29 mouse cellular contexts compared by ENCODE assay signal in genomic region chr14:62731902-62732301, GRCm38 (mm10). TPM values are rescaled to one million over a fixed set of nuclear protein-coding genes. Genes with fewer than 3 reads are reported as not detected.
DNase-seq lines count a peak whose midpoint lies in the region; TF ChIP-seq lines count a peak whose summit lies in the region.
"Had no signal": no experiment of that assay in that cellular context is flagged by ENCODE, and none has a peak within 500 bp of the region (broad histone marks: within the 10 kb centered on the region; RNA-seq: fewer than 3 reads in every experiment).

No protein-coding gene starts in this region.

- peak; percentile 12 for DNase-seq in adrenal gland, postnatal 14 days
- DNase-seq in adrenal gland, postnatal 25 days = no peak
- peak; percentile 22 to 45 for DNase-seq in heart, adult 18-20 months
- no peak for DNase-seq in heart, postnatal 36 days
- DNase-seq in spleen, postnatal 36 days (ENCODE audit: low spot score in 2 of 2) = peak; percentile 7 to 17
- DNase-seq in spleen, postnatal 4 days (ENCODE audit: low spot score in 2 of 2) = no peak
- DNase-seq in ovary, postnatal 10 days (ENCODE audit: low spot score) = no peak
- DNase-seq in layer of hippocampus, adult 2 months (ENCODE audit: low spot score in 2 of 2) = no peak
- DNase-seq: adrenal gland, adult 2 months; cerebellum, adult 8-10 months; cerebellum, postnatal 25 days; kidney, adult 18-20 months; kidney, postnatal 25 days; liver, embryonic 13.5 days; lung, adult 18-20 months; midbrain, embryonic 14.5 days; retina, postnatal 1 day; right cerebral cortex, postnatal 14 days; thymus, adult 18-20 months; thymus, postnatal 25 days had no signal

- TF ChIP-seq CTCF in layer of hippocampus, adult 2 months (conservative IDR thresholded peaks at IDR 0.05) = no peak

- no peak overlapping the region for H3K27ac ChIP-seq in layer of hippocampus, adult 2 months
- H3K27ac ChIP-seq: embryonic facial prominence, embryonic 10.5 days; embryonic facial prominence, embryonic 15.5 days; forebrain, embryonic 12.5 days; heart, adult 2 months; kidney, embryonic 15.5 days; left cerebral cortex, adult 2 months; limb, embryonic 13.5 days; liver, embryonic 13.5 days; macrophage; stomach, postnatal 0 days had no signal

- no peak overlapping the region for H3K4me3 ChIP-seq in layer of hippocampus, adult 2 months
- H3K4me3 ChIP-seq: embryonic facial prominence, embryonic 10.5 days; embryonic facial prominence, embryonic 15.5 days; forebrain, embryonic 12.5 days; heart, adult 2 months; kidney, embryonic 15.5 days; left cerebral cortex, adult 2 months; limb, embryonic 13.5 days; liver, embryonic 13.5 days had no signal

- intact Hi-C loops in heart, postnatal 36 days (cut with DNase I) = no loop called here

RNA-seq across cellular contexts. Expression of gene Ints6, which starts 29.1 kb away (rescaled TPM):
- 43.2 and 44.7 TPM in 2 replicates for total RNA-seq in adrenal gland, postnatal 14 days (2021)
- total RNA-seq in adrenal gland, postnatal 25 days (2021) = 59.8 and 80.8 TPM in 2 replicates
- total RNA-seq in heart, adult 18-20 months (2021) = 10 to 100 TPM; 17.6 to 21.5 TPM
- 10 to 100 TPM; 14.5 to 21.4 TPM for total RNA-seq in heart, postnatal 36 days (2021)
- 10 to 100 TPM; 46.0 to 50.3 TPM for total RNA-seq in layer of hippocampus, adult 2 months (2021)

Comparison
In these comparisons a context has a peak if more than half of its experiments do, and no peak if none do; other contexts are left out.
1. DNase-seq: peak in adrenal gland, postnatal 14 days (single experiment), heart, adult 18-20 months (2 of 2) and spleen, postnatal 36 days (2 of 2); none in adrenal gland, postnatal 25 days (single experiment), heart, postnatal 36 days (0 of 2), spleen, postnatal 4 days (0 of 2), ovary, postnatal 10 days (single experiment) and layer of hippocampus, adult 2 months (0 of 2).